Mouse (Mus musculus) small intestine, adult 2 months (tissue): ENCODE measurements around the gene Gcc1.

ENCODE experiments used
- CTCF ChIP-seq: fragments of 200-500 bp; IDR thresholded peaks from 2 replicates; pipeline ENCODE4 v1.5.1; 2012; ENCODE audit warnings: low read depth, mild to moderate bottlenecking, control low read depth, inconsistent platforms, low read length, moderate library complexity, mixed read lengths; ENCODE audit not compliant: insufficient replicate concordance, insufficient read length; ENCODE audit errors: extremely low read depth
- POLR2A ChIP-seq: fragments of 200-500 bp; IDR thresholded peaks from 2 replicates; pipeline ENCODE4 v1.6.1; 2012; ENCODE audit warnings: low read depth, mild to moderate bottlenecking, control low read depth, inconsistent platforms, low read length, moderate library complexity

- TF ChIP-seq CTCF (no peak), POLR2A (peak; percentile 46; the same call in 1 of the 2 replicates)
Measured at GRCm38 (mm10) chr6:28423313-28423712, 4.9 kb downstream of the Gcc1 start, which contains the start of gene Arf5.
